Mouse (Mus musculus) erythroid progenitor cell, adult 5-6 weeks (primary cell): ENCODE measurements around the gene Socs3. TPM values are rescaled to one million over a fixed set of nuclear protein-coding genes. Genes with fewer than 3 reads are reported as not detected.
A peak's percentile ranks its signal among the peaks of the same experiment; 100 is the strongest.

Source experiments
- ATAC-seq: replicated peaks from 2 replicates; pipeline ENCODE4 v1.8.0; 2016; ENCODE audit warnings: moderate number of reproducible peaks, mild to moderate bottlenecking, moderate TSS enrichment, inconsistent platforms; ENCODE audit not compliant: poor library complexity, low FRiP score, severe bottlenecking
- total RNA-seq, 2 experiments: library from RNA; stranded (forward) in 1 of 2; stranded (reverse) in 1 of 2; fragments of 150-400 nt in 1 of 2; fragments of 186-747, 209-891 nt in 1 of 2; gene quantifications; 2 replicates each; pipeline versions ENCODE4 v1.2.3 to v1.2.4; 2015 to 2017; ENCODE audit warnings: low replicate concordance in 2 of 2

Socs3 gene
- total RNA-seq, 2 experiments from 2014 or later = 1.3 TPM; not detected in 1

GRCm38 (mm10) chr11:117996066-117996465, 26.2 kb upstream of the Socs3 start:
- ATAC-seq = no peak

GRCm38 (mm10) chr11:117995661-117996060, 25.8 kb upstream of the Socs3 start:
- no peak for ATAC-seq

GRCm38 (mm10) chr11:117995255-117995654, 25.4 kb upstream of the Socs3 start:
- no peak for ATAC-seq

- ATAC-seq = no peak
These were observed 24.6 kb upstream of the Socs3 start for GRCm38 (mm10) chr11:117994250-117995057.

- ATAC-seq = no peak
These were observed 23.6 kb upstream of the Socs3 start for GRCm38 (mm10) chr11:117993190-117994175.

- ATAC-seq = no peak
These were observed 21.9 kb upstream of the Socs3 start for GRCm38 (mm10) chr11:117991502-117992470.

- ATAC-seq = no peak
These were observed 20.1 kb upstream of the Socs3 start for GRCm38 (mm10) chr11:117989926-117990325.

- ATAC-seq = no peak
These were observed 19.4 kb upstream of the Socs3 start for GRCm38 (mm10) chr11:117989241-117989640.

GRCm38 (mm10) chr11:117987968-117988367, 18.1 kb upstream of the Socs3 start:
- ATAC-seq = peak; percentile 33; the same call in 1 of the 2 replicates

GRCm38 (mm10) chr11:117987032-117987451, 17.2 kb upstream of the Socs3 start:
- peak; percentile 55 for ATAC-seq

- ATAC-seq = peak; percentile 87
These were observed 16.5 kb upstream of the Socs3 start, which contains the start of gene Pgs1 for GRCm38 (mm10) chr11:117986126-117987031. Pgs1 (plus strand) TSS chr11:117986292.

GRCm38 (mm10) chr11:117983770-117984169, 13.9 kb upstream of the Socs3 start:
- ATAC-seq = no peak

- no peak for ATAC-seq
These were observed 12.6 kb upstream of the Socs3 start for GRCm38 (mm10) chr11:117982426-117982825.

- no peak for ATAC-seq
These were observed 9.5 kb upstream of the Socs3 start for GRCm38 (mm10) chr11:117979388-117979787.

GRCm38 (mm10) chr11:117977694-117978360, 8.0 kb upstream of the Socs3 start:
- ATAC-seq = no peak

GRCm38 (mm10) chr11:117976081-117976582, 6.3 kb upstream of the Socs3 start:
- no peak for ATAC-seq

GRCm38 (mm10) chr11:117975211-117975967, 5.5 kb upstream of the Socs3 start:
- ATAC-seq = no peak
